Mouse (Mus musculus) stomach, embryonic 15.5 days (tissue): ENCODE results near the gene Adamts9. TPM values are rescaled to one million over a fixed set of nuclear protein-coding genes. Genes with fewer than 3 reads are reported as not detected.
A peak's percentile ranks its signal among the peaks of the same experiment; 100 is the strongest.

Experiments
- ATAC-seq: fragments of 200-750 bp; cut with Nextera tagmentation; 2 replicates; pipeline ENCODE4 v1.8.0; 2017; ENCODE audit warnings: low read depth, moderate number of reproducible peaks, moderate TSS enrichment; ENCODE audit not compliant: insufficient read depth, low FRiP score
- H3K27ac ChIP-seq: fragments of 300-500 bp; sonication (generic); 2 replicates; pipeline ENCODE4 v1.5.1; 2015; ENCODE audit warnings: mild to moderate bottlenecking, inconsistent platforms
- H3K27me3 ChIP-seq: fragments of 300-500 bp; sonication (generic); replicated peaks from 2 replicates; pipeline ENCODE4 v1.6.1; 2015; ENCODE audit warnings: inconsistent platforms
- H3K36me3 ChIP-seq: fragments of 300-500 bp; sonication (generic); 2 replicates; pipeline ENCODE4 v1.6.1; 2015; ENCODE audit warnings: inconsistent platforms
- H3K4me1 ChIP-seq: fragments of 300-500 bp; sonication (generic); 2 replicates; pipeline ENCODE4 v1.6.1; 2015; ENCODE audit warnings: inconsistent platforms
- H3K4me2 ChIP-seq: fragments of 300-500 bp; sonication (generic); 2 replicates; pipeline ENCODE4 v1.6.1; 2015; ENCODE audit warnings: mild to moderate bottlenecking, inconsistent platforms
- H3K4me3 ChIP-seq: fragments of 300-500 bp; sonication (generic); replicated peaks from 2 replicates; pipeline ENCODE4 v1.5.1; 2015; ENCODE audit warnings: inconsistent platforms
- H3K9ac ChIP-seq: fragments of 300-500 bp; sonication (generic); 2 replicates; pipeline ENCODE4 v1.6.1; 2015; ENCODE audit warnings: inconsistent platforms
- H3K9me3 ChIP-seq: fragments of 300-500 bp; sonication (generic); 2 replicates; pipeline ENCODE4 v1.6.1; 2016; ENCODE audit warnings: inconsistent platforms
- WGBS: fragments of 180-500 bp; shearing (Covaris S2); methylation state at CpG from one replicate; pipeline ENCODE4 v1.1.7; 2015; 5-methylcytosine and 5-hydroxymethylcytosine counted together
- polyA plus RNA-seq: library from polyadenylated mRNA; unstranded; fragments of >200 nt; fragmentation: Nextera tagmentation; extraction: Ambion mirVana; gene quantifications from 2 replicates; pipeline ENCODE4 v1.2.1, GENCODE M21; 2015

The Adamts9 gene
- polyA plus RNA-seq, 1 experiment from 2014 or later: 30.6 TPM

DNA sequence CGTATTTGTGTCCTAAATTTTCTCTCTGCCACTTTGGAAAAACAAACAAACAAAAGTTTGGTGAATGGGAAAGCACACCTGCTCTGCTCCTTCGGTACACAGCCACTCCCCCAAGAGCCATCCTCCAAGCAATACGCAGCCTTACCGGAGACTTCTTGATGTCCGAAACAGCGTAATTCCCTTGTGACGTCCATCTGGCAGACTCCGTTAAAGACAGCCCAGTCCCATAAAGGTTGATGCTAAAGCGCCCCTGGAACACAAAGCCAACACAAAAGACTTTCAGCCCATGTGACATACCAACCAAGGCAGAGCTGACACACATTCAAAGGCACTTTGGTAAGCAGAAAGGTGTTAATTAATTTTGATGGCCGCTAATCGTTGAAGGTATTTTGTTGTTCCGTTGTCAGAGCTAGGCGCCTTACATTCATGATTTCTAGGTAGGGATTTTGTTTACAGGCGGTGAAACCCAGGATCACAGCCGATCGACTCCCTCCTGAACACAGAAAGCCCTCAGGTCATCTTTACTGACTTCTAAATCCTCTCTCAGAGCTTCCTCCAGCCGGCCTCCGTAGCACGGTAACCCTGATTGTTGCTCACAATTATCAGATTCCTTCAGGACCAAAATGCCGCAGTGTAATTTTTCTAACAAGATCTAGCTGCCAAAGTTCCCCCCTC, 156.5 kb downstream of the Adamts9 start:
- Histone ChIP-seq H3K27ac (no peak overlapping the region), H3K9ac (peak overlapping the region; percentile 4; the same call in 1 of the 2 replicates), H3K4me1 (0 out of 2 replicates have a peak, but pooled peaks cover 4% of the 10 kb centered on the region), H3K4me3 (peak overlapping the region; percentile 17; the same call in 1 of the 2 replicates), H3K4me2 (peak overlapping the region; percentile 43), H3K9me3 (no peaks in the 10 kb centered on the region), H3K27me3 (no peaks in the 10 kb centered on the region), H3K36me3 (no peaks in the 10 kb centered on the region; the same call in 1 of the 2 replicates)
- ATAC-seq: no peak
- 20% methylated on average over 20 of the region's 20 CpGs for WGBS

GRCm38 (mm10) chr6:92784782-92785181, 158.5 kb downstream of the Adamts9 start:
- Histone ChIP-seq H3K36me3 (no peaks in the 10 kb centered on the region; the same call in 1 of the 2 replicates), H3K9ac (no peak overlapping the region), H3K27ac (no peak overlapping the region), H3K4me3 (no peak overlapping the region), H3K4me2 (no peak overlapping the region), H3K9me3 (no peaks in the 10 kb centered on the region), H3K27me3 (no peaks in the 10 kb centered on the region), H3K4me1 (0 out of 2 replicates have a peak, but pooled peaks cover 4% of the 10 kb centered on the region)
- WGBS: 30% methylated on average over 7 of the region's 7 CpGs
- no peak for ATAC-seq

DNA sequence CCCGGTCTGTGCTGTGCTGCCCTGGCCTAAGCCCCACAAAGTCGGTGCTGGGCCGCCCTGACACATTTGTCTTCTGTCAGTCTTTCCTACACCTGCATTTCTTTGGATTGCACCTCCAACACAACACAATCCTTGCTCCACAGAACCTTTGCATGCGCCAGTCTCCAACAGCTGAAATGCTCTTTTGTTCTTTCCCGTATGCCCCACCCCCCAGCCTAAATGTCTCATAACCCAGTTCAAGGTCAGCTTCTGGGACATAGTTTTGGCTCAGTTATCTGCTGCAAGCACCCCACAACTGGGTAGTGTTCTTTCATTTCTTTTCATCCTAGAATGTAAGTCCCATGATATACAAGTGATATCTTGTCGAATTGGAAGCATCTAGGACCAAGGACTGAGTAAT, 161.8 kb downstream of the Adamts9 start:
- 80% methylated on average over 6 of the region's 6 CpGs for WGBS
- ATAC-seq: no peak

DNA sequence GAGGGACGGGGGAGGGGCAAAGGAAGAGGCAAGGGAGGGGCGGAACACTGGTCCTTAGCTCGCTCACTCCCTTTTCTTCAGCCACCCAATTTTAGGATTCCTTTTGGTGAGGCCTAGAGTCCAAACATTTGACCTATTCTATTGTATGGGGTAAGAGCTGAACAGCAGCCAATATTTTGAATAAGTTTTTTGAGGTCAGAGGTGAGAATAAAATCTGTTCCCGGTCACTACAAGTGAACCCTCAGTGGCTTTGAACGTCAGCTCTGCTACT, 163.4 kb downstream of the Adamts9 start:
- Histone ChIP-seq H3K27me3 (no peaks in the 10 kb centered on the region), H3K4me1 (no peaks in the 10 kb centered on the region), H3K4me3 (no peak overlapping the region), H3K36me3 (no peaks in the 10 kb centered on the region), H3K4me2 (no peak overlapping the region), H3K9me3 (no peaks in the 10 kb centered on the region), H3K9ac (no peak overlapping the region), H3K27ac (no peak overlapping the region)
- ATAC-seq: no peak
- 46% methylated on average over 5 of the region's 5 CpGs for WGBS

More for the DNA sequence above, 161.8 kb downstream of the Adamts9 start:
- H3K4me3 ChIP-seq: no peak overlapping the region
- no peaks in the 10 kb centered on the region for H3K27me3 ChIP-seq
- H3K9me3 ChIP-seq: no peaks in the 10 kb centered on the region
- no peak overlapping the region for H3K9ac ChIP-seq
- no peak overlapping the region for H3K27ac ChIP-seq
- H3K4me2 ChIP-seq: no peak overlapping the region
- no peaks in the 10 kb centered on the region for H3K4me1 ChIP-seq
- no peaks in the 10 kb centered on the region; the same call in 1 of the 2 replicates for H3K36me3 ChIP-seq

GRCm38 (mm10) chr6:92779140-92779934, 164.0 kb downstream of the Adamts9 start:
- H3K4me2 ChIP-seq: no peak overlapping the region
- no peak overlapping the region for H3K4me3 ChIP-seq
- no peaks in the 10 kb centered on the region for H3K27me3 ChIP-seq
- peak; percentile 43; the same call in 1 of the 2 replicates for ATAC-seq
- H3K36me3 ChIP-seq: no peaks in the 10 kb centered on the region
- H3K9ac ChIP-seq: no peak overlapping the region
- H3K4me1 ChIP-seq: no peaks in the 10 kb centered on the region
- H3K9me3 ChIP-seq: no peaks in the 10 kb centered on the region
- WGBS: 73% methylated on average over 11 of the region's 11 CpGs
- H3K27ac ChIP-seq: no peak overlapping the region

DNA sequence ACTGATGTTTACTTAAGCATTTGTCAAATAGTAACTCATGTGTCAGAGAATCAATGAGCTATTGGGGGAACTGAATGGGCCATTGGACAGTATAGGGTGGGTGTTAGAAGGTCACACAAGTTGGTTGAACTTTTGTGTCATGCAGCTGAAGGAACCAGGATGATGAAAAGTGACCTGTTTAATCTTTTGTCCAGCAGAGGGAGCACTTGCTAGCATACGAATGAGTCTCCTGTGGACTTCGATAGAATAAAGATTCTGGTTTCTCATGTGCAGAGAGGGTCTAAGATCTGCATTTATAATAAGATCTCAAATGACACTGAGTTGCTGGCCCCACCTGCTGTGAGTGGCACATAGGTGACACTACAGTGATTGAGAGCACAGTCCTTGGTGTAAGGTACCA, 166.9 kb downstream of the Adamts9 start:
- H3K27me3 ChIP-seq: no peaks in the 10 kb centered on the region
- no peak overlapping the region for H3K4me2 ChIP-seq
- no peaks in the 10 kb centered on the region for H3K4me1 ChIP-seq
- H3K9ac ChIP-seq: no peak overlapping the region
- no peak overlapping the region for H3K27ac ChIP-seq
- 9% methylated on average over 2 of the region's 2 CpGs for WGBS
- H3K4me3 ChIP-seq: no peak overlapping the region
- H3K9me3 ChIP-seq: no peaks in the 10 kb centered on the region
- no peak for ATAC-seq
- no peaks in the 10 kb centered on the region for H3K36me3 ChIP-seq

DNA sequence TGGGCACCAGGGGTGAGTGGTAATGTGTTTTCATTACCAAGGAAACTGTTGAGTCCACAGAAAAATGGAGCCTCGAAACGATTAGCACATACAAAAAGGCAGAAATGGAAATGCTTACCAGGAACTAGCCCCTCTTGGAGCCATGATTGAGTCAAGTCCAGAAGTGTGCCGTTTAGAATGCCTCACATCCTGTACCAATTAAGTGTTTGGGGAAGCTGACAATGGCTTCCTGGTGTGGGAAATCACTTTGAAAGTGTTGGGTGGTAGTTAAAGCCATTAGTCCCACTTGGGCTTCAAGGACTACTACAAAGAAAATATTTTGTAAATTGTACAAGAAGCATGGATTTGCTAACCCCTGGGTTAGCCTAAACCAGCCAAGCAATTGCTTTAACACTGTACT, 180.9 kb downstream of the Adamts9 start:
- Histone ChIP-seq H3K4me2 (no peak overlapping the region), H3K36me3 (no peaks in the 10 kb centered on the region), H3K9ac (no peak overlapping the region), H3K27me3 (no peaks in the 10 kb centered on the region), H3K4me1 (no peaks in the 10 kb centered on the region), H3K27ac (no peak overlapping the region), H3K4me3 (no peak overlapping the region), H3K9me3 (no peaks in the 10 kb centered on the region)
- no peak for ATAC-seq
- 61% methylated on average over 3 of the region's 3 CpGs for WGBS

- Histone ChIP-seq H3K4me2 (no peak overlapping the region), H3K27ac (no peak overlapping the region), H3K9me3 (no peaks in the 10 kb centered on the region), H3K9ac (no peak overlapping the region), H3K4me1 (no peaks in the 10 kb centered on the region), H3K4me3 (no peak overlapping the region), H3K36me3 (no peaks in the 10 kb centered on the region), H3K27me3 (no peaks in the 10 kb centered on the region)
- ATAC-seq: no peak
Measured at GRCm38 (mm10) chr6:92759616-92760015, 183.7 kb downstream of the Adamts9 start.

GRCm38 (mm10) chr6:92755826-92756225, 187.5 kb downstream of the Adamts9 start:
- no peak overlapping the region for H3K9ac ChIP-seq
- H3K27ac ChIP-seq: no peak overlapping the region
- no peak for ATAC-seq
- H3K27me3 ChIP-seq: no peaks in the 10 kb centered on the region
- H3K9me3 ChIP-seq: no peaks in the 10 kb centered on the region
- 14% methylated on average over 5 of the region's 5 CpGs for WGBS
- no peak overlapping the region for H3K4me3 ChIP-seq
- no peaks in the 10 kb centered on the region for H3K4me1 ChIP-seq
- no peak overlapping the region for H3K4me2 ChIP-seq
- H3K36me3 ChIP-seq: no peaks in the 10 kb centered on the region

DNA sequence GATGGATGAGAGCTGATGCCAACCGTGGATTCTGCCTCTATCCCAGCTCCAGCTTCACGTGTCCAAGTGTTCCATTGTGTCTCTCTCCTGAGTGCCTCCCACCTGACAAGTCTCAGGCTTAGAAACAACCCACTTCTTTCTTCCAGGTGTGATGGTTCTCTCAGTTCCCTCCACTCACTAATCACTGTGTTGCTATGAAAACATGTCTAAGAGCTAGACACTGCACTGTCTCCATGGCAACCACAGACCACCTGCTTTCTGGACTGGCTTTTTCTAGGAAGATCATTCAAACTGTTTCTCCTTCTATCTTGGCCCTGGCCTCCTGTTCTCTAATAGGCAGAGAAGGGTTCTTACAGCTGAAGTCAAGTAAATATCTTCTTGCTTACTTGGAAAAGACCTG, 190.6 kb downstream of the Adamts9 start:
- no peak for ATAC-seq
- Histone ChIP-seq H3K9me3 (no peaks in the 10 kb centered on the region), H3K9ac (no peak overlapping the region), H3K4me1 (no peaks in the 10 kb centered on the region), H3K27ac (no peak overlapping the region), H3K36me3 (no peaks in the 10 kb centered on the region), H3K4me2 (no peak overlapping the region), H3K4me3 (no peak overlapping the region), H3K27me3 (no peaks in the 10 kb centered on the region)
- 81% methylated on average over 2 of the region's 2 CpGs for WGBS

DNA sequence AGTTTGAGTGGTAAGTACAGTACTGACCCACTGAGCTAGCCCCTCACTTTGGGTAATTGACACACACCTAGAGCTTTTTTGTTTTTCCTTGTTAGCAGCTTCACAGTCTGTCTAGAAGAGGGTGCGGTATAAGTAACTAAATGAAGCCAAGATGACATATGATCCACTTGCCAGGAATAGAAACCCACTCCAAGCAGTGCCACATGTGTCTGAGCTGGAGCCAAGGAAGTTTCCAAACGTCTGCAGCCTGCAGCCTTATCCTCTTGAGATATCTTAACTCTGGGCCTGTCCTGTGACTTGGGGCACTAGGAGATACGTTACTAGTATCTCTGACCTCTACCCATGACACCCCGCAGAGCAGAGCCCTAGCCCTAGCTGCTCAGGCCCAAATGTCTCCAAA, 193.9 kb downstream of the Adamts9 start:
- no peaks in the 10 kb centered on the region for H3K9me3 ChIP-seq
- H3K27me3 ChIP-seq: no peaks in the 10 kb centered on the region
- no peak overlapping the region for H3K4me3 ChIP-seq
- WGBS: 59% methylated on average over 4 of the region's 4 CpGs
- ATAC-seq: no peak
- H3K4me1 ChIP-seq: no peaks in the 10 kb centered on the region
- H3K36me3 ChIP-seq: no peaks in the 10 kb centered on the region
- H3K27ac ChIP-seq: no peak overlapping the region
- H3K4me2 ChIP-seq: no peak overlapping the region
- no peak overlapping the region for H3K9ac ChIP-seq

- 9% methylated on average over 11 of the region's 11 CpGs for WGBS
- ATAC-seq: no peak
- no peak overlapping the region for H3K4me3 ChIP-seq
- no peak overlapping the region for H3K9ac ChIP-seq
- no peaks in the 10 kb centered on the region for H3K36me3 ChIP-seq
- no peak overlapping the region for H3K27ac ChIP-seq
- no peaks in the 10 kb centered on the region for H3K27me3 ChIP-seq
- no peaks in the 10 kb centered on the region for H3K9me3 ChIP-seq
- H3K4me1 ChIP-seq: no peaks in the 10 kb centered on the region
- H3K4me2 ChIP-seq: peak overlapping the region; percentile 25; the same call in 1 of the 2 replicates
Measured at GRCm38 (mm10) chr6:92743605-92744004, 199.7 kb downstream of the Adamts9 start.
